Mouse (Mus musculus) bone marrow, adult 2 months (tissue): ENCODE data around the gene Adgra1.

ENCODE experiments used
- CTCF ChIP-seq: fragments of 200-500 bp; IDR thresholded peaks from 2 replicates; pipeline ENCODE4 v1.5.1; 2011; ENCODE audit warnings: low read length, control low read depth; ENCODE audit not compliant: control insufficient read depth, insufficient read depth
- POLR2A ChIP-seq: fragments of 200-500 bp; IDR thresholded peaks from 2 replicates; pipeline ENCODE4 v1.6.1; 2011; ENCODE audit warnings: low read depth, mild to moderate bottlenecking, control low read depth, low read length, borderline replicate concordance; ENCODE audit not compliant: control insufficient read depth

- no peak for TF ChIP-seq CTCF
- TF ChIP-seq POLR2A = no peak
These were observed 6.3 kb upstream of the Adgra1 start for GRCm38 (mm10) chr7:139827687-139828086.
